Mouse (Mus musculus): Measurements from ENCODE around the gene Spred2. TPM values are rescaled to one million over a fixed set of nuclear protein-coding genes. Genes with fewer than 3 reads are reported as not detected.

The Spred2 gene
- polyA plus RNA-seq, 1 experiment from 2014 or later, result 5.4 TPM

GRCm38 (mm10) chr11:19988224-19988623, 64.0 kb downstream of the Spred2 start:
- WGBS, result 71% methylated on average over 5 of the region's 5 CpGs
- no peak overlapping the region for H3K27ac ChIP-seq (ENCODE audit: low read depth, low read length)
- H3K9me3 ChIP-seq (replicated peaks; ENCODE audit: control insufficient read depth, low read length), result no peaks in the 10 kb centered on the region
- DNase-seq (ENCODE audit: low spot score) (no peak), ATAC-seq (no peak)
- no peak overlapping the region for H3K9ac ChIP-seq (ENCODE audit: low read length)
- no peak overlapping the region for H3K4me2 ChIP-seq (ENCODE audit: low read length)
- no peaks in the 10 kb centered on the region for H3K36me3 ChIP-seq (ENCODE audit: control insufficient read depth, insufficient read depth, low read length)
- H3K4me1 ChIP-seq (ENCODE audit: control insufficient read depth, insufficient read depth, low read length), result peaks cover 10% of the 10 kb centered on the region
- H3K27me3 ChIP-seq (replicated peaks; ENCODE audit: control insufficient read depth, insufficient read depth, low read length), result no peaks in the 10 kb centered on the region
- no peak overlapping the region for H3K4me3 ChIP-seq (ENCODE audit: low read depth, low read length)

GRCm38 (mm10) chr11:19988631-19989030, 64.5 kb downstream of the Spred2 start:
- ATAC-seq (no peak), DNase-seq (ENCODE audit: low spot score) (no peak)
- no peak overlapping the region for H3K27ac ChIP-seq (ENCODE audit: low read depth, low read length)
- H3K36me3 ChIP-seq (ENCODE audit: control insufficient read depth, insufficient read depth, low read length), result no peaks in the 10 kb centered on the region
- 80% methylated on average over 6 of the region's 6 CpGs for WGBS
- no peak overlapping the region for H3K4me3 ChIP-seq (ENCODE audit: low read depth, low read length)
- peaks cover 10% of the 10 kb centered on the region for H3K4me1 ChIP-seq (ENCODE audit: control insufficient read depth, insufficient read depth, low read length)
- H3K4me2 ChIP-seq (ENCODE audit: low read length), result no peak overlapping the region
- H3K27me3 ChIP-seq (replicated peaks; ENCODE audit: control insufficient read depth, insufficient read depth, low read length), result no peaks in the 10 kb centered on the region
- no peak overlapping the region for H3K9ac ChIP-seq (ENCODE audit: low read length)
- no peaks in the 10 kb centered on the region for H3K9me3 ChIP-seq (replicated peaks; ENCODE audit: control insufficient read depth, low read length)

GRCm38 (mm10) chr11:19989141-19989910, 65.2 kb downstream of the Spred2 start:
- Histone ChIP-seq H3K9me3 (replicated peaks; ENCODE audit: control insufficient read depth, low read length) (no peaks in the 10 kb centered on the region), H3K4me1 (ENCODE audit: control insufficient read depth, insufficient read depth, low read length) (peaks cover 10% of the 10 kb centered on the region), H3K27ac (ENCODE audit: low read depth, low read length) (no peak overlapping the region), H3K36me3 (ENCODE audit: control insufficient read depth, insufficient read depth, low read length) (no peaks in the 10 kb centered on the region), H3K27me3 (replicated peaks; ENCODE audit: control insufficient read depth, insufficient read depth, low read length) (no peaks in the 10 kb centered on the region), H3K9ac (ENCODE audit: low read length) (no peak overlapping the region), H3K4me3 (ENCODE audit: low read depth, low read length) (no peak overlapping the region), H3K4me2 (ENCODE audit: low read length) (no peak overlapping the region)
- ATAC-seq, result no peak
- 94% methylated on average over 13 of the region's 13 CpGs for WGBS
- DNase-seq (ENCODE audit: low spot score), result no peak

- 83% methylated on average over 2 of the region's 2 CpGs for WGBS
- Histone ChIP-seq H3K4me2 (ENCODE audit: low read length) (no peak overlapping the region), H3K9ac (ENCODE audit: low read length) (no peak overlapping the region), H3K27me3 (replicated peaks; ENCODE audit: control insufficient read depth, insufficient read depth, low read length) (no peaks in the 10 kb centered on the region), H3K36me3 (ENCODE audit: control insufficient read depth, insufficient read depth, low read length) (no peaks in the 10 kb centered on the region), H3K27ac (ENCODE audit: low read depth, low read length) (no peak overlapping the region), H3K9me3 (replicated peaks; ENCODE audit: control insufficient read depth, low read length) (no peaks in the 10 kb centered on the region), H3K4me1 (ENCODE audit: control insufficient read depth, insufficient read depth, low read length) (peaks cover 10% of the 10 kb centered on the region), H3K4me3 (ENCODE audit: low read depth, low read length) (no peak overlapping the region)
- no peak for DNase-seq (ENCODE audit: low spot score)
- ATAC-seq, result no peak
Observed at GRCm38 (mm10) chr11:19990731-19991130, 66.6 kb downstream of the Spred2 start.

GRCm38 (mm10) chr11:19991303-19991976, 67.3 kb downstream of the Spred2 start:
- Histone ChIP-seq H3K27me3 (replicated peaks; ENCODE audit: control insufficient read depth, insufficient read depth, low read length) (no peaks in the 10 kb centered on the region), H3K4me2 (ENCODE audit: low read length) (no peak overlapping the region), H3K4me1 (ENCODE audit: control insufficient read depth, insufficient read depth, low read length) (peaks cover 10% of the 10 kb centered on the region), H3K9ac (ENCODE audit: low read length) (no peak overlapping the region), H3K4me3 (ENCODE audit: low read depth, low read length) (no peak overlapping the region), H3K36me3 (ENCODE audit: control insufficient read depth, insufficient read depth, low read length) (no peaks in the 10 kb centered on the region), H3K27ac (ENCODE audit: low read depth, low read length) (no peak overlapping the region), H3K9me3 (replicated peaks; ENCODE audit: control insufficient read depth, low read length) (no peaks in the 10 kb centered on the region)
- no peak for DNase-seq (ENCODE audit: low spot score)
- WGBS, result 64% methylated on average over 12 of the region's 12 CpGs
- ATAC-seq, result no peak

- Histone ChIP-seq H3K36me3 (ENCODE audit: control insufficient read depth, insufficient read depth, low read length) (no peaks in the 10 kb centered on the region), H3K27ac (ENCODE audit: low read depth, low read length) (no peak overlapping the region), H3K4me3 (ENCODE audit: low read depth, low read length) (no peak overlapping the region), H3K9ac (ENCODE audit: low read length) (no peak overlapping the region), H3K4me2 (ENCODE audit: low read length) (no peak overlapping the region), H3K4me1 (ENCODE audit: control insufficient read depth, insufficient read depth, low read length) (no peaks in the 10 kb centered on the region; the same call in 1 of the 2 replicates), H3K9me3 (replicated peaks; ENCODE audit: control insufficient read depth, low read length) (no peaks in the 10 kb centered on the region), H3K27me3 (replicated peaks; ENCODE audit: control insufficient read depth, insufficient read depth, low read length) (no peaks in the 10 kb centered on the region)
- WGBS, result 84% methylated on average over 14 of the region's 15 CpGs
- ATAC-seq (no peak), DNase-seq (ENCODE audit: low spot score) (no peak)
Observed at GRCm38 (mm10) chr11:19992341-19993281, 68.4 kb downstream of the Spred2 start.

GRCm38 (mm10) chr11:19993753-19994152, 69.6 kb downstream of the Spred2 start:
- H3K27me3 ChIP-seq (replicated peaks; ENCODE audit: control insufficient read depth, insufficient read depth, low read length), result no peaks in the 10 kb centered on the region
- no peaks in the 10 kb centered on the region for H3K4me1 ChIP-seq (ENCODE audit: control insufficient read depth, insufficient read depth, low read length)
- ATAC-seq (no peak), DNase-seq (ENCODE audit: low spot score) (no peak)
- no peak overlapping the region for H3K27ac ChIP-seq (ENCODE audit: low read depth, low read length)
- no peak overlapping the region for H3K9ac ChIP-seq (ENCODE audit: low read length)
- H3K4me3 ChIP-seq (ENCODE audit: low read depth, low read length), result no peak overlapping the region
- WGBS, result 46% methylated on average over 1 of the region's 1 CpGs
- no peak overlapping the region for H3K4me2 ChIP-seq (ENCODE audit: low read length)
- H3K36me3 ChIP-seq (ENCODE audit: control insufficient read depth, insufficient read depth, low read length), result no peaks in the 10 kb centered on the region
- no peaks in the 10 kb centered on the region for H3K9me3 ChIP-seq (replicated peaks; ENCODE audit: control insufficient read depth, low read length)

GRCm38 (mm10) chr11:19994262-19994790, 70.2 kb downstream of the Spred2 start:
- Histone ChIP-seq H3K27ac (ENCODE audit: low read depth, low read length) (no peak overlapping the region), H3K36me3 (ENCODE audit: control insufficient read depth, insufficient read depth, low read length) (no peaks in the 10 kb centered on the region), H3K9ac (ENCODE audit: low read length) (no peak overlapping the region), H3K4me2 (ENCODE audit: low read length) (no peak overlapping the region), H3K4me1 (ENCODE audit: control insufficient read depth, insufficient read depth, low read length) (no peaks in the 10 kb centered on the region), H3K27me3 (replicated peaks; ENCODE audit: control insufficient read depth, insufficient read depth, low read length) (no peaks in the 10 kb centered on the region), H3K4me3 (ENCODE audit: low read depth, low read length) (no peak overlapping the region), H3K9me3 (replicated peaks; ENCODE audit: control insufficient read depth, low read length) (no peaks in the 10 kb centered on the region)
- no peak for DNase-seq (ENCODE audit: low spot score)
- ATAC-seq, result no peak
- 94% methylated on average over 7 of the region's 7 CpGs for WGBS
